Mouse (Mus musculus): ENCODE data around the gene BC052040. TPM values are rescaled to one million over a fixed set of nuclear protein-coding genes. Genes with fewer than 3 reads are reported as not detected.
A peak's percentile ranks its signal among the peaks of the same experiment; 100 is the strongest.

Gene BC052040
- polyA plus RNA-seq (2016; fragmentation: Nextera tagmentation; extraction: Ambion mirVana), result 9.8 and 11.0 TPM in 2 replicates

GRCm38 (mm10) chr2:115581241-115581988 lies at the start of gene BC052040:
Gene BC052040 (plus strand): TSS chr2:115581716.
- WGBS (ENCODE audit: insufficient replicate concordance), result under 1% methylated on average over 41 of the region's 41 CpGs
- H3K36me3 ChIP-seq, result no peaks in the 10 kb centered on the region
- no peaks in the 10 kb centered on the region for H3K27me3 ChIP-seq (replicated peaks)
- peak within 1 kb of the TSS; percentile 80 for H3K9ac ChIP-seq
- H3K4me2 ChIP-seq, result peak within 1 kb of the TSS; percentile 77
- peak within 1 kb of the TSS; percentile 74 for H3K4me3 ChIP-seq
- H3K27ac ChIP-seq, result peak within 1 kb of the TSS; percentile 83
- ATAC-seq, result peak; percentile 99
- peaks cover 31% of the 10 kb centered on the region for H3K4me1 ChIP-seq
- no peaks in the 10 kb centered on the region for H3K9me3 ChIP-seq (replicated peaks)

GRCm38 (mm10) chr2:115538009-115538690 lies 43.4 kb upstream of the BC052040 start:
- Histone ChIP-seq H3K27me3 (replicated peaks) (no peaks in the 10 kb centered on the region), H3K9ac (no peak overlapping the region), H3K36me3 (no peaks in the 10 kb centered on the region), H3K4me3 (no peak overlapping the region), H3K27ac (no peak overlapping the region), H3K4me2 (no peak overlapping the region), H3K4me1 (no peaks in the 10 kb centered on the region), H3K9me3 (replicated peaks) (no peaks in the 10 kb centered on the region)
- 66% methylated on average over 13 of the region's 13 CpGs for WGBS (ENCODE audit: insufficient replicate concordance)
- no peak for ATAC-seq

GRCm38 (mm10) chr2:115538691-115539283 lies 42.7 kb upstream of the BC052040 start:
- no peak for ATAC-seq
- Histone ChIP-seq H3K4me3 (no peak overlapping the region), H3K27me3 (replicated peaks) (no peaks in the 10 kb centered on the region), H3K36me3 (no peaks in the 10 kb centered on the region), H3K4me1 (no peaks in the 10 kb centered on the region), H3K27ac (no peak overlapping the region), H3K4me2 (no peak overlapping the region), H3K9me3 (replicated peaks) (no peaks in the 10 kb centered on the region), H3K9ac (no peak overlapping the region)
- 62% methylated on average over 5 of the region's 5 CpGs for WGBS (ENCODE audit: insufficient replicate concordance)

- H3K4me3 ChIP-seq, result no peak overlapping the region
- H3K9me3 ChIP-seq (replicated peaks), result no peaks in the 10 kb centered on the region
- no peaks in the 10 kb centered on the region for H3K4me1 ChIP-seq
- no peak overlapping the region for H3K9ac ChIP-seq
- H3K36me3 ChIP-seq, result no peaks in the 10 kb centered on the region
- H3K27me3 ChIP-seq (replicated peaks), result no peaks in the 10 kb centered on the region
- 72% methylated on average over 5 of the region's 5 CpGs for WGBS (ENCODE audit: insufficient replicate concordance)
- no peak overlapping the region for H3K27ac ChIP-seq
- no peak overlapping the region for H3K4me2 ChIP-seq
- no peak for ATAC-seq
Observed at GRCm38 (mm10) chr2:115539731-115540130, 41.8 kb upstream of the BC052040 start.

GRCm38 (mm10) chr2:115542401-115543123 lies 39.0 kb upstream of the BC052040 start:
- H3K27me3 ChIP-seq (replicated peaks), result no peaks in the 10 kb centered on the region
- no peak overlapping the region for H3K4me3 ChIP-seq
- no peak overlapping the region for H3K27ac ChIP-seq
- H3K4me2 ChIP-seq, result no peak overlapping the region
- WGBS (ENCODE audit: insufficient replicate concordance), result 65% methylated on average over 11 of the region's 11 CpGs
- no peaks in the 10 kb centered on the region for H3K36me3 ChIP-seq
- no peaks in the 10 kb centered on the region for H3K9me3 ChIP-seq (replicated peaks)
- no peak for ATAC-seq
- H3K9ac ChIP-seq, result no peak overlapping the region
- H3K4me1 ChIP-seq, result no peaks in the 10 kb centered on the region

- 67% methylated on average over 4 of the region's 4 CpGs for WGBS (ENCODE audit: insufficient replicate concordance)
Observed at GRCm38 (mm10) chr2:115543212-115543611, 38.3 kb upstream of the BC052040 start.

GRCm38 (mm10) chr2:115551901-115552300 lies 29.6 kb upstream of the BC052040 start:
- Histone ChIP-seq H3K4me1 (no peaks in the 10 kb centered on the region), H3K36me3 (no peaks in the 10 kb centered on the region), H3K27me3 (replicated peaks) (no peaks in the 10 kb centered on the region), H3K9ac (no peak overlapping the region), H3K9me3 (replicated peaks) (no peaks in the 10 kb centered on the region), H3K4me2 (no peak overlapping the region), H3K27ac (no peak overlapping the region), H3K4me3 (no peak overlapping the region)
- WGBS (ENCODE audit: insufficient replicate concordance), result 58% methylated on average over 3 of the region's 3 CpGs
- ATAC-seq, result no peak

More at GRCm38 (mm10) chr2:115543212-115543611, 38.3 kb upstream of the BC052040 start:
- H3K27ac ChIP-seq, result no peak overlapping the region
- no peak overlapping the region for H3K4me3 ChIP-seq
- no peak for ATAC-seq
- H3K9ac ChIP-seq, result no peak overlapping the region
- no peaks in the 10 kb centered on the region for H3K36me3 ChIP-seq
- no peak overlapping the region for H3K4me2 ChIP-seq
- H3K4me1 ChIP-seq, result no peaks in the 10 kb centered on the region
- no peaks in the 10 kb centered on the region for H3K9me3 ChIP-seq (replicated peaks)
- H3K27me3 ChIP-seq (replicated peaks), result no peaks in the 10 kb centered on the region

GRCm38 (mm10) chr2:115562155-115562827 lies 19.2 kb upstream of the BC052040 start:
- Histone ChIP-seq H3K9me3 (replicated peaks) (no peaks in the 10 kb centered on the region), H3K27ac (no peak overlapping the region), H3K4me3 (no peak overlapping the region), H3K9ac (no peak overlapping the region), H3K27me3 (replicated peaks) (no peaks in the 10 kb centered on the region), H3K4me2 (no peak overlapping the region), H3K36me3 (no peaks in the 10 kb centered on the region), H3K4me1 (no peaks in the 10 kb centered on the region)
- ATAC-seq, result no peak
- 65% methylated on average over 3 of the region's 3 CpGs for WGBS (ENCODE audit: insufficient replicate concordance)

- Histone ChIP-seq H3K27me3 (replicated peaks) (no peaks in the 10 kb centered on the region), H3K9ac (no peak overlapping the region), H3K4me2 (no peak overlapping the region), H3K27ac (no peak overlapping the region), H3K36me3 (no peaks in the 10 kb centered on the region), H3K9me3 (replicated peaks) (no peaks in the 10 kb centered on the region), H3K4me1 (no peaks in the 10 kb centered on the region), H3K4me3 (no peak overlapping the region)
- 67% methylated on average over 6 of the region's 6 CpGs for WGBS (ENCODE audit: insufficient replicate concordance)
- ATAC-seq, result no peak
Observed at GRCm38 (mm10) chr2:115563436-115564093, 18.0 kb upstream of the BC052040 start.

GRCm38 (mm10) chr2:115571996-115572395 lies 9.5 kb upstream of the BC052040 start:
- no peak for ATAC-seq
- H3K9me3 ChIP-seq (replicated peaks), result no peaks in the 10 kb centered on the region
- H3K4me3 ChIP-seq, result no peak overlapping the region
- H3K27me3 ChIP-seq (replicated peaks), result no peaks in the 10 kb centered on the region
- 63% methylated on average over 1 of the region's 1 CpGs for WGBS (ENCODE audit: insufficient replicate concordance)
- H3K4me2 ChIP-seq, result no peak overlapping the region
- no peaks in the 10 kb centered on the region for H3K36me3 ChIP-seq
- H3K27ac ChIP-seq, result no peak overlapping the region
- no peak overlapping the region for H3K9ac ChIP-seq
- H3K4me1 ChIP-seq, result no peaks in the 10 kb centered on the region

- Histone ChIP-seq H3K4me2 (no peak overlapping the region), H3K27ac (no peak overlapping the region), H3K36me3 (no peaks in the 10 kb centered on the region), H3K9ac (no peak overlapping the region), H3K4me1 (peaks cover 9% of the 10 kb centered on the region; the same call in 1 of the 2 replicates), H3K4me3 (no peak overlapping the region), H3K9me3 (replicated peaks) (no peaks in the 10 kb centered on the region), H3K27me3 (replicated peaks) (no peaks in the 10 kb centered on the region)
- no peak for ATAC-seq
- 64% methylated on average over 5 of the region's 5 CpGs for WGBS (ENCODE audit: insufficient replicate concordance)
Observed at GRCm38 (mm10) chr2:115574802-115575201, 6.7 kb upstream of the BC052040 start.

Measured in liver, embryonic 12.5 days (tissue).